Mouse (Mus musculus) 416B (cell line): ENCODE measurements around the gene Mmp25.

ENCODE experiments used
- DNase-seq: peaks from one replicate; pipeline ENCODE4 v3.0.0; 2011; ENCODE audit warnings: low read depth

The Mmp25 gene

GRCm38 (mm10) chr17:23644613-23645495 lies at the start of gene Mmp25:
TSS of gene Mmp25 (minus strand) at chr17:23645277.
- DNase-seq = no peak

- DNase-seq = no peak
These were observed 49.4 kb upstream of the Mmp25 start for GRCm38 (mm10) chr17:23694491-23694890.

GRCm38 (mm10) chr17:23683856-23684672 lies 39.0 kb upstream of the Mmp25 start, which contains the start of gene Cldn9:
TSS of gene Cldn9 (minus strand) at chr17:23684026.
- no peak for DNase-seq

- DNase-seq = no peak
These were observed 38.1 kb upstream of the Mmp25 start for GRCm38 (mm10) chr17:23683226-23683625.

GRCm38 (mm10) chr17:23682530-23682929 lies 37.5 kb upstream of the Mmp25 start:
- no peak for DNase-seq

- no peak for DNase-seq
These were observed 37.0 kb upstream of the Mmp25 start for GRCm38 (mm10) chr17:23682092-23682491.

GRCm38 (mm10) chr17:23681086-23681485 lies 36.0 kb upstream of the Mmp25 start:
- peak; percentile 63 for DNase-seq

- peak; percentile 57 for DNase-seq
These were observed 35.3 kb upstream of the Mmp25 start for GRCm38 (mm10) chr17:23680336-23680735.

GRCm38 (mm10) chr17:23679127-23679835 lies 34.2 kb upstream of the Mmp25 start, which contains the start of gene Cldn6:
TSS of gene Cldn6 (plus strand) at chr17:23679249.
- no peak for DNase-seq

- peak; percentile 93 for DNase-seq
These were observed 32.2 kb upstream of the Mmp25 start, which contains the start of gene Tnfrsf12a for GRCm38 (mm10) chr17:23677236-23677679. TSS of gene Tnfrsf12a (minus strand) at chr17:23677468.

GRCm38 (mm10) chr17:23676473-23677031 lies 31.5 kb upstream of the Mmp25 start:
- peak; percentile 81 for DNase-seq

GRCm38 (mm10) chr17:23675564-23676281 lies 30.6 kb upstream of the Mmp25 start:
- DNase-seq = peak; percentile 89

GRCm38 (mm10) chr17:23675127-23675526 lies 30.1 kb upstream of the Mmp25 start:
- peak; percentile 19 for DNase-seq

- no peak for DNase-seq
These were observed 29.3 kb upstream of the Mmp25 start for GRCm38 (mm10) chr17:23674271-23674952.

GRCm38 (mm10) chr17:23673424-23674073 lies 28.5 kb upstream of the Mmp25 start, which contains the start of the genes Hcfc1r1 and Thoc6:
TSS of gene Hcfc1r1 (plus strand) at chr17:23673596.
TSS of gene Thoc6 (minus strand) at chr17:23673882.
- DNase-seq = peak; percentile 98

- DNase-seq = peak; percentile 17
These were observed 27.7 kb upstream of the Mmp25 start for GRCm38 (mm10) chr17:23672761-23673160.

GRCm38 (mm10) chr17:23671519-23671918 lies 26.4 kb upstream of the Mmp25 start:
- DNase-seq = no peak

- DNase-seq = no peak
These were observed 25.5 kb upstream of the Mmp25 start for GRCm38 (mm10) chr17:23670516-23671074.

- DNase-seq = no peak
These were observed 20.4 kb upstream of the Mmp25 start for GRCm38 (mm10) chr17:23665511-23665910.
